Mouse (Mus musculus) kidney, postnatal 25 days (tissue): Measurements from ENCODE around the gene Hs3st5.
A peak's percentile ranks its signal among the peaks of the same experiment; 100 is the strongest.

Source experiments
- DNase-seq, 2 experiments: peaks; one replicate each; pipeline ENCODE4 v3.0.0; 2021; ENCODE audit warnings: mixed read lengths in 2 of 2

Gene Hs3st5

DNA sequence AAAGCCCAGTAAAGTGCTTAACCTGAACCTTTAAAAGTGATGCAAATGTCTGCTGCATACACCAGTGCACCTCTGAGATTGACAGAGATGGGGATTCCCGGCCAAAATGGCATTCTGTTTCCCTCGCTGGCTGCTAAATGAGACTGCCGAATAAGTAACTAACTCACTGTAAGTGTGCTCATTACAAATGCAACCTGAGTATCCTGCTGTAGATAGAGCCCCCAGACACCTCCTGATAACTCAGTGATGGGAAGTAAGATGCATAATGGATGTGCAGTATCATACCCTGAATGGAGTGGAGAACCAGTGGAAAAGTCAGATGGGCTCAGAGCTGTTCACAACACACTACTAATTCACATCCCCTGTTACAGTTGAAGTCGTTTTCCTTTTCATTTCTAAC is 298.7 kb downstream of the Hs3st5 start:
- no peak for DNase-seq

DNA sequence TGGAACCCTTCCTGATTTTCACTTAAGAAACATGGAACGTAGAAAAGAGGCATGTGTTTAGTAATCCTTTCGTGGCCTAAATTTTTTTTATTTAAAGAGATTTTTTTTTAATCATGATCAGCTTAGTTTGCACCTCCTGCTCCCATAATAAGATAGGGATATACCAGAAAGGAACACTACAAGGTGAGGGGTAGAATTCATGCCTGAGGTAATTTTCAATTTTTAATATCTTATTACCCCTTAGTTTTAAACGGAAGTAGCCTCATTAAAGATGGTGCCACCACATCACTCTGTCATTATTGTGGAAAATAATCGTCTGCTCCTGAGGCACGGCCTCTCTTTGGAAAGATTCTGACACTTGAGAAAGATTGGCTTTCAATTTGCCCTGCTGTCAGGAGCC is 299.2 kb downstream of the Hs3st5 start:
- DNase-seq, result no peak

DNA sequence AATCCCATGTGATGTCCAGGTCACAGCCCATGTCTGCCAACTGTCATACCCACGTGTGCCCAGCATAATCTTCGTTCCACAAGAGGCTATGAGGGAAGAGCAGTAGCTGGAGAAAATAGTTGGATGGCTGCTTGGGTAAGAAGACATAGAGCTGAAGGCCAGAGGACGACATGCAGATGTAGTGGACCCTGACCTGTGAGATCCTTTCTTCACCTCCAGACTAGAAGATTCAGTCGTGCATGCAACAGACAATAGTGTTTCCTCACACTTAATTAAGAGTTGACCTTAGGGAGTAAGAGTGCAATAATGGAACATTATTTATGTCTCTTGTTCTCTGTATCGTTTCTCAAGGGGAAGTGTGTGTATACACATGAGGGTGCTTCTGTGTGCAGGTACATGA is 300.4 kb downstream of the Hs3st5 start:
- no peak for DNase-seq

DNA sequence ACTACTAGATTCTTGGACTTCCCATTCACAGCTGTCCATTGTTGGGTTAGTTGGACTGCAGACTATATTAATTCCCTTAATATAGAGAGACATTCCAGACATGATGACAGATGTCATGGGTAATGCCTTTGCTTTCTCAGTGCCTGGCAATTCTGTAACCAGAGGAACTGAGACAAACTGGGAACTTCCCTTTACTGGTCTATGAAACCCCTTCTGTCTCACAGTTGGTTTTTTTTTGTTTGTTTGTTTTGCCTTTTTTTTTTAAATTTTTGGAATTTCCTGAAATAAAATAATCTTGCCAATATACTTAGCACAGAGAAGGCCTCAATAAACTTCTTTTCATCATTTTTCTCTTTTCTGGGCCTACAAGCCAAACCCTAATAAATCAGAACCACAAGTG is 312.3 kb downstream of the Hs3st5 start:
- no peak for DNase-seq

DNA sequence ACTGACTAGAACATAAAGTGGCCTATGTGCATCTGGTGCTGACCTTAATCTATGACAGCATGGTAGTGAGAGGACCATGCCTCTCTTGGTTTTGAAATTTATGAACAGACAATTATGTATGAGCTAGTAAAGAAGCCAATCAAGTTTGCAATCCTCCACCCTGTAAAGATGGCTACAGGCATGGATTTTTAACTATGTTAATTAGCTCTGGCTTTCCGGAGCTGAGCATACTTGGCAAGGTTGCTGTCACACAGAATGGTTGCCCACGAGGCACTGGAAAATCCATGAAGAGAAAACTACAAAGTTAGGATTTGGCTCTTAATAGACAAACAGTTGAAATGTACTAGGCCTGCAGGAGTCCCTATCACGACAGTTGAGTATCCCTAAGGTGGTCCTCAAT is 322.5 kb downstream of the Hs3st5 start:
- no peak for DNase-seq

DNA sequence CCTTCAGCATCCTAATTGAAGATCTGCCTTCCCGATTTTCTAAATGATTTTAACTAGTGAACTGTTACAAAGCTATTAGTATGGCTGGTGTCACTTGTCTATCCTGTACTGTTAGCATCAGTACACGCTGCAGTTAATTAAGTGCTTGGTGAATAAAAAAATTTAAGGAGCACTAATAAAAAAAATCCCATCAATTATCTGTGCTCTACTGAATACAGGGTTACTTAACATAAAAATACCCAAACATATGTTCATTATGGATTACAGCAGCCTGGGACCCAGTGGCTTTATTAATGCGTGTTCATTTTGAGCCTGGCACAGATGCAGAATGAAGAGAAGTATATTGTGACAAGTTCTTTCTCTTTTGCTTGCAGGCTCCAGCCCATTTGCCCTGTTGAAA is 325.6 kb downstream of the Hs3st5 start:
- no peak for DNase-seq

DNA sequence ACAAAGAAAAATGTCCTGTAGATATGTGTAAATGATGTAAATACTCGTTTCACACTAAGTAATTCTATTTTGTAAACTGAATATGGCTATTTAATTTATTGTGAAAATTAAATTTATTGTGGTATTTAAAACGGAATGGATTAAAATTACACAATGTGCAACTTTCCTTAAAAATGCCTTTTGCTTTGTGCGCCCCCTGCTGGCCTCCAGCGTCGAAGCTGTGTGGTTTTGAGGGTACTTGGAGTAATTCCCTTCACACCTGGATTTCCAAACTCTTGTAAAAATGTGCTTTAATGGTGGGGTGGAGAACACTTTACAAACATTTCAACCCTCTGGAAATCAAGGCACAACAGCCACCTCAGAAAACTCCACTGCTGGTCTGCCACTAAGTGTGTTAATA is 327.6 kb downstream of the Hs3st5 start:
- DNase-seq, result peak; percentile 40 to 42

DNA sequence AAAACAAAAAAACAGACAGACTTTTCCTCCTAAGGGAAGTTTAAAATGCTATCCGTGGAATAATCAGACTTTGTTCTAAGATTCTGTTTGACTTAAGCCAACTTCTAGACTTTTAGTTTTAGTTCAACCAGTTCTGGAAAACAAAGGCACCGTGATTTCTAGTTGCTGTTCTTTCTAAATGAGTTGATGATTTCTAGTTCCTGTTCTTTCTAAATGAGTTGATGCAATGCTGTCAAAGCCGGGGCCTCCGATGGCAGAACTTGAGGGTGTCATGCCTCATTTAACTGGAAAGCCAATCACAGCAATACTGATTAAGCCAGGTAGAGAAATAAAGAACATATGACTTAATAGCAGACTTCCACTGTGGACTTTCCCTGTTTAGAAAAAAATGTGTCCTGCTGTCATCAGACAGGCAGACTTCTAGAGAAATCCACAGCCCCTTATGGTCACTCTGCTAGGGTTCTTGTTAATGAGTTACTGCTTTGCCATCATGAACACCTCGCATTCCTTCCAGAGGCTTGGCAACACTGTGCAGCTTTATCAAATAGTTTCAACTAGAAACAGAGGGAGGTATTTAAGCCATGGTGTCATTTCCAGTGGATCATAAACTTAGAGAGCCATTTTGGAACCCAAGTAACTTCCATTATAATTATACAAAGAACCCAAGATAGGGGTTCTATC is 329.4 kb downstream of the Hs3st5 start:
- DNase-seq, result no peak

DNA sequence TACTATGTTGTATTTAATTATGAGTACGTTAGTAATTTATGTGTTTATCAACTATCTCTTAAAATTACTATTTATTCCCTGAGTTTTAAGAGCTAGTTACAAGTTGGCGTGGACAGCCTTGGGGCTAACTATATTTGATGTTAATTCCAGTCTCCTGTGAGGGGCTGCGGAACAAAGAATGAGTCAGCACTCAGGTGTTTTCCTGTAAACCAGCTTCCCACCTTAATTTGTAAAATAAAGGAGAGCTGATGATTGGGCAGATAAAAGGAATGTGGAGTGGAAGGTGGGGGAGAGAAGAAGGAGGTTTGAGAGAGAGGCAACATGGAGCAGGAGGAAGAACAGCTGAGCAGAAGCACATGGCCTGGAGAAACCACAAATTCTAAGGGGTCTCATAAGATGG is 343.6 kb downstream of the Hs3st5 start:
- DNase-seq, result no peak

DNA sequence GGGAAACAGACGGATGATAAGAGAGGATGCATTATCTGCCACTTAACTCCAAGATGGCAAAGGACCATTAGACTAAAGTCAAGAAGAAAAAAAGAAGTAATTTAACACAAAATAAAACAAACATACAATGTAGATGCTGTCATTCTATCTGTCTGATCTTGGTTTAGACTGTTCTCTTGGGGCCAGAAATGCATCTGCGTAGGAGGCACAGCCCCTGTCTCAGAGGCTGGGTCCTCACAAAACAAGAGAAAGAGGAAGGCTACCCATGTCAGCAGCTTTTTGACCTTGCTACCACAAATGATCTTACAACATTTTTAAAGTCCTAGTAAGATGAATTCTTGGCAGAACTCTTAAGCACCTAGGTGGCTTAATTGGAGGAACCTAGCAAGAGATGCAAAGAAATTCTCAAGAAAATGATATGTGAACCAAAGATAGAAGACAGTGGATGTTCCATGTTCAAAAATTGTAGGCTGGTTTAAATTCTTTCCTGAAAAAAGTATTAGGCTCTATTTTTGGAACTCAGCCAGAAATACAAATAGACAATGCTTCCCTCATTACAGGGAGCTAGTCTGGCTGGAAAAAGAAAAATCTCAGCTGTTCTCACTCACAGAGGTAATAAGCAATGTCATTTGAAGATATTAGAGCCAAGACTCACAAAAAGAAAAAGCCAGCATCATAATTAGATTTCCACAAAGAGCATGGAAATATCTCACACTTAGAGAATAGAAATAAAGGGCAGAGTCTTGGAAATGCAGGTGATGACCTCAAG is 355.7 kb downstream of the Hs3st5 start:
- DNase-seq, result no peak
